Comparison of ENCODE assay signal across 9 mouse cellular contexts in the genomic region with DNA sequence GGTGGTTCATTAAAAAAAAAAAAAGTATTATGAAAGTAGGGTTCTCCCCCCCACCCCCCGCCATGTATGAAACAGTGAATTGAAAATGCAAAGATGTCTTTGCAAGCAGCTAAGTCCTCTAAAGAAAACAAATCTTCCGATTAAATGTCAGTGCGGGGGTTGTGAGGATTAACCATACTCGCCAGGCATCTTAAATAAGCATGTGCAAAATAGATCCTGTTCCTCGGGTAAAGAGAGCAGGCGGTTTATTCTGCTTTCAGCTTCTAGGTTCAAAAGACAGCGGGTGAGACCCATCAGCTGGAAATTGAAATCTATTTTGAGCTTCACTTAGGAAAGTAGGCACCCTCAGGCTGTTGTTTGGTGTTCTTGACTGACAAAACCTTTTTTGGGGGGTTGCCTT. TPM values are rescaled to one million over a fixed set of nuclear protein-coding genes. Genes with fewer than 3 reads are reported as not detected.
DNase-seq lines count a peak whose midpoint lies in the region; ATAC-seq and TF ChIP-seq lines count a peak whose summit lies in the region.
"Had no signal": no experiment of that assay in that cellular context is flagged by ENCODE, and none has a peak within 500 bp of the region (broad histone marks: within the 10 kb centered on the region; RNA-seq: fewer than 3 reads in every experiment).

No protein-coding gene starts in this region.

- 35% methylated on average over 7 of the region's 7 CpGs for WGBS in embryonic facial prominence, embryonic 12.5 days
- 44% methylated on average over 7 of the region's 7 CpGs for WGBS in intestine, embryonic 14.5 days
- WGBS in neural tube, embryonic 12.5 days, result 59% methylated on average over 7 of the region's 7 CpGs

- H3K9ac ChIP-seq in embryonic facial prominence, embryonic 12.5 days, result peak overlapping the region; percentile 92
- H3K9ac ChIP-seq in intestine, embryonic 14.5 days (ENCODE audit: low read length), result peak overlapping the region; percentile 79
- peak overlapping the region; percentile 94 for H3K9ac ChIP-seq in neural tube, embryonic 12.5 days

- TF ChIP-seq CTCF in layer of hippocampus, adult 2 months (conservative IDR thresholded peaks at IDR 0.05), result no peak

- H3K4me2 ChIP-seq in embryonic facial prominence, embryonic 12.5 days (replicated peaks), result peak overlapping the region; percentile 91
- H3K4me2 ChIP-seq in intestine, embryonic 14.5 days (ENCODE audit: low read length), result peak overlapping the region; percentile 73
- H3K4me2 ChIP-seq in neural tube, embryonic 12.5 days (replicated peaks), result peak overlapping the region; percentile 77

- H3K9me3 ChIP-seq in embryonic facial prominence, embryonic 12.5 days, result no peaks in the 10 kb centered on the region
- no peaks in the 10 kb centered on the region for H3K9me3 ChIP-seq in intestine, embryonic 14.5 days (ENCODE audit: control insufficient read depth, low read length)
- no peaks in the 10 kb centered on the region for H3K9me3 ChIP-seq in neural tube, embryonic 12.5 days

- H3K36me3 ChIP-seq in embryonic facial prominence, embryonic 12.5 days, result 0 out of 2 replicates have a peak, but pooled peaks cover 2% of the 10 kb centered on the region
- H3K36me3 ChIP-seq in intestine, embryonic 14.5 days (ENCODE audit: control insufficient read depth, insufficient read depth, low read length), result no peaks in the 10 kb centered on the region
- H3K36me3 ChIP-seq in neural tube, embryonic 12.5 days, result no peaks in the 10 kb centered on the region

- no peak for ATAC-seq in embryonic facial prominence, embryonic 12.5 days (ENCODE audit: insufficient number of reproducible peaks, insufficient read depth, low FRiP score, low TSS enrichment)
- ATAC-seq in intestine, embryonic 14.5 days (replicated peaks; ENCODE audit: low FRiP score, low TSS enrichment, low read depth), result no peak
- no peak for ATAC-seq in neural tube, embryonic 12.5 days (ENCODE audit: low FRiP score, low read depth)

- peak overlapping the region; percentile 94 for H3K27ac ChIP-seq in layer of hippocampus, adult 2 months
- no peak overlapping the region for H3K27ac ChIP-seq in embryonic facial prominence, embryonic 12.5 days
- no peak overlapping the region for H3K27ac ChIP-seq in intestine, embryonic 14.5 days (ENCODE audit: low read depth)
- no peak overlapping the region for H3K27ac ChIP-seq in neural tube, embryonic 12.5 days

- peak in 1 of 2 experiments; percentile 57 for DNase-seq in layer of hippocampus, adult 2 months (ENCODE audit: low spot score in 2 of 2)
- DNase-seq in layer of hippocampus, adult 11-12 months (ENCODE audit: low spot score), result no peak
- DNase-seq in intestine, embryonic 14.5 days (ENCODE audit: low spot score), result no peak
- no peak for DNase-seq in ovary, adult 18-20 months (ENCODE audit: low spot score)
- no peak for DNase-seq in adrenal gland, adult (ENCODE audit: inconsistent age in 2 of 2, low spot score in 1 of 2)
- DNase-seq in layer of hippocampus, postnatal 10 days (ENCODE audit: low spot score in 2 of 2), result no peak
- DNase-seq: kidney, adult 18-20 months had no signal

- H3K4me1 ChIP-seq in embryonic facial prominence, embryonic 12.5 days, result peaks cover 22% of the 10 kb centered on the region
- peaks cover 19% of the 10 kb centered on the region for H3K4me1 ChIP-seq in intestine, embryonic 14.5 days (replicated peaks; ENCODE audit: control insufficient read depth, insufficient read depth, low read length)
- H3K4me1 ChIP-seq in neural tube, embryonic 12.5 days, result peaks cover 37% of the 10 kb centered on the region

- peak overlapping the region; percentile 100 for H3K4me3 ChIP-seq in layer of hippocampus, adult 2 months
- peak overlapping the region; percentile 86 for H3K4me3 ChIP-seq in embryonic facial prominence, embryonic 12.5 days
- H3K4me3 ChIP-seq in intestine, embryonic 14.5 days (ENCODE audit: low read depth, low read length), result peak overlapping the region; percentile 74
- H3K4me3 ChIP-seq in neural tube, embryonic 12.5 days, result peak overlapping the region; percentile 94

- no peaks in the 10 kb centered on the region for H3K27me3 ChIP-seq in embryonic facial prominence, embryonic 12.5 days
- H3K27me3 ChIP-seq in intestine, embryonic 14.5 days (replicated peaks; ENCODE audit: control insufficient read depth, insufficient read depth, low read length), result no peaks in the 10 kb centered on the region
- H3K27me3 ChIP-seq in neural tube, embryonic 12.5 days (replicated peaks), result no peaks in the 10 kb centered on the region

RNA-seq across cellular contexts. Expression of a gene that starts 1.5 kb away (rescaled TPM):
- total RNA-seq in layer of hippocampus, adult 2 months (2021), result 10 to 100 TPM; 56.3 to 64.4 TPM
- 60.8 and 62.2 TPM in 2 replicates for polyA plus RNA-seq in embryonic facial prominence, embryonic 12.5 days (2016; fragmentation: Nextera tagmentation; extraction: Ambion mirVana)
- 42.6 and 47.8 TPM in 2 replicates for polyA plus RNA-seq in intestine, embryonic 14.5 days (2014; fragmentation: Nextera tagmentation; extraction: Ambion mirVana)
- polyA plus RNA-seq in neural tube, embryonic 12.5 days (2016; fragmentation: Nextera tagmentation; extraction: Ambion mirVana), result 118 and 130 TPM in 2 replicates
- 10 to 100 TPM; 71.1 to 73.0 TPM for total RNA-seq in layer of hippocampus, postnatal 10 days (2021)
